ENCODE assay signal across 1 mouse cellular context in genomic region chr16:44994206-44994953, GRCm38 (mm10).
A peak's percentile ranks its signal among the peaks of the same experiment; 100 is the strongest.
TF ChIP-seq lines count a peak whose summit lies in the region.

No protein-coding gene starts in this region.

TF ChIP-seq in CH12.LX, 34 proteins besides CTCF, POLR2A, EP300 and RAD21 (continued from another document):
- no peak; the same call in 1 of the 2 replicates for TF ChIP-seq TBP (conservative IDR thresholded peaks at IDR 0.05; ENCODE audit: low read depth, low read length)
- 0 out of 2 replicates have a peak, but pooled peaks have one; percentile 21 for TF ChIP-seq MYC (IDR thresholded peaks at IDR 0.05; ENCODE audit: low read depth, low read length)
- TF ChIP-seq MAZ (IDR thresholded peaks at IDR 0.05; ENCODE audit: low read depth, low read length), result no peak
- no peak for TF ChIP-seq USF2 (conservative IDR thresholded peaks at IDR 0.05; ENCODE audit: low read depth, low read length)
- TF ChIP-seq MAFK (IDR thresholded peaks at IDR 0.05; ENCODE audit: insufficient replicate concordance, low read length), result no peak
- 0 out of 2 replicates have a peak, but pooled peaks have one; percentile 28 for TF ChIP-seq RCOR1 (conservative IDR thresholded peaks at IDR 0.05; ENCODE audit: low read depth, low read length)
- TF ChIP-seq ZC3H11A (IDR thresholded peaks at IDR 0.05; ENCODE audit: low read depth, low read length), result no peak
- TF ChIP-seq MEF2A (IDR thresholded peaks at IDR 0.05; ENCODE audit: borderline replicate concordance, low read depth, low read length), result no peak
- TF ChIP-seq UBTF (IDR thresholded peaks at IDR 0.05; ENCODE audit: low read depth, low read length), result no peak
- no peak for TF ChIP-seq USF1 (IDR thresholded peaks at IDR 0.05; ENCODE audit: low read depth, low read length)
- TF ChIP-seq NELFE (IDR thresholded peaks at IDR 0.05; ENCODE audit: low read depth, low read length), result no peak
- no peak for TF ChIP-seq BHLHE40 (IDR thresholded peaks at IDR 0.05; ENCODE audit: low read depth, low read length)
- peak; percentile 58; the same call in 1 of the 2 replicates for TF ChIP-seq TCF12 (IDR thresholded peaks at IDR 0.05; ENCODE audit: low read depth, low read length)
- no peak for TF ChIP-seq MXI1 (IDR thresholded peaks at IDR 0.05; ENCODE audit: low read depth, low read length)
- TF ChIP-seq PAX5 (IDR thresholded peaks at IDR 0.05; ENCODE audit: low read length), result no peak
- peak; percentile 80 for TF ChIP-seq JUND (conservative IDR thresholded peaks at IDR 0.05; ENCODE audit: low read depth, low read length)
- peak; percentile 94 for TF ChIP-seq CHD1 (IDR thresholded peaks at IDR 0.05; ENCODE audit: low read depth, low read length)
TF ChIP-seq in CH12.LX: peak in this region for 11.
